Mouse (Mus musculus) E14TG2a.4 (cell line): ENCODE results near the gene Spef2.

ENCODE experiments used
- CTCF ChIP-seq: conservative IDR thresholded peaks from 2 replicates; pipeline ENCODE4 v1.5.1; 2014; ENCODE audit warnings: low read length
- NANOG ChIP-seq: IDR thresholded peaks from 2 replicates; pipeline ENCODE4 v1.6.1; 2014; ENCODE audit warnings: borderline replicate concordance, low read length, mixed read lengths
- POU5F1 ChIP-seq: IDR thresholded peaks from 2 replicates; pipeline ENCODE4 v1.6.1; 2014; ENCODE audit warnings: low read length, borderline replicate concordance

GRCm38 (mm10) chr15:9690845-9691244 is 57.8 kb downstream of the Spef2 start:
- TF ChIP-seq CTCF, result no peak
- TF ChIP-seq NANOG, result no peak
- no peak for TF ChIP-seq POU5F1
